10 mouse cellular contexts compared by ENCODE assay signal in the genomic region with DNA sequence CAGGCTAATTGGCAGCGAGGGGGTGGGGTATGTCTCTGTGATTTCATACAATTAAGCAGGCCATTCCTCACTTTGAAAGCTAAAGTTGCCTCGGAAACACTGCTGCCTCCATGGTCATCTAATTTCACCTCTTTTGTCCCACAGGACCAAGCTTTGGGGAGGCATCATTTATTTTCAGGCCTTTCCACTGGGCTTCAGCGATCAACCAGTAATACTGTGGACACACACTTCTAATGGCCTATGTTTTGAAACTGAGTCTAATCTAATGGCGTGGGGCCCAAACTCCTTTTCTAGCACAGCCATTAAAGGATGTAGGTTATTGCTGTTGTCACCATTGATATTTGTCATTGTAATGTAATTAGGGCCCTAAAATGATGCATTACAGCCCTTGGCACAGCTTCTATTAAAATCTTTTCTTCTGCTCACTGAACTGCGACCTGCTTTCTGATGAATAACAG. TPM values are rescaled to one million over a fixed set of nuclear protein-coding genes. Genes with fewer than 3 reads are reported as not detected.
DNase-seq lines count a peak whose midpoint lies in the region; ATAC-seq and TF ChIP-seq lines count a peak whose summit lies in the region.
"Had no signal": no experiment of that assay in that cellular context is flagged by ENCODE, and none has a peak within 500 bp of the region (broad histone marks: within the 10 kb centered on the region; RNA-seq: fewer than 3 reads in every experiment).

No protein-coding gene starts in this region.

- 0 out of 2 replicates have a peak, but pooled peaks cover 2% of the 10 kb centered on the region for H3K27me3 ChIP-seq in forebrain, embryonic 16.5 days (replicated peaks; ENCODE audit: control insufficient read depth, insufficient read depth, low read length)
- no peaks in the 10 kb centered on the region for H3K27me3 ChIP-seq in midbrain, embryonic 11.5 days (ENCODE audit: control insufficient read depth, insufficient read depth, low read length)
- no peaks in the 10 kb centered on the region for H3K27me3 ChIP-seq in intestine, postnatal 0 days (replicated peaks; ENCODE audit: control insufficient read depth, insufficient read depth, low read length)

- H3K4me1 ChIP-seq in forebrain, embryonic 16.5 days (replicated peaks; ENCODE audit: control insufficient read depth, insufficient read depth, low read length) = peaks cover 9% of the 10 kb centered on the region; the same call in 1 of the 2 replicates
- H3K4me1 ChIP-seq in midbrain, embryonic 11.5 days (ENCODE audit: control insufficient read depth, insufficient read depth, low read length) = peaks cover 23% of the 10 kb centered on the region
- H3K4me1 ChIP-seq in intestine, postnatal 0 days (replicated peaks; ENCODE audit: control insufficient read depth, insufficient read depth, low read length) = no peaks in the 10 kb centered on the region

- WGBS in forebrain, embryonic 16.5 days = 7% methylated on average over 5 of the region's 5 CpGs
- WGBS in midbrain, embryonic 11.5 days = 14% methylated on average over 5 of the region's 5 CpGs
- WGBS in intestine, postnatal 0 days = 73% methylated on average over 5 of the region's 5 CpGs

- H3K4me2 ChIP-seq in forebrain, embryonic 16.5 days (ENCODE audit: low read length) = no peak overlapping the region
- peak overlapping the region; percentile 2; the same call in 1 of the 2 replicates for H3K4me2 ChIP-seq in midbrain, embryonic 11.5 days
- H3K4me2 ChIP-seq in intestine, postnatal 0 days (replicated peaks; ENCODE audit: low read depth) = no peak overlapping the region
- H3K4me2 ChIP-seq: heart, embryonic 11.5 days had no signal

- no peak for TF ChIP-seq CTCF in intestine, postnatal 0 days (IDR thresholded peaks at IDR 0.05; ENCODE audit: low read depth)

- no peak overlapping the region for H3K9ac ChIP-seq in forebrain, embryonic 16.5 days (replicated peaks; ENCODE audit: low read depth, low read length)
- H3K9ac ChIP-seq in midbrain, embryonic 11.5 days (ENCODE audit: low read length) = no peak overlapping the region
- H3K9ac ChIP-seq in intestine, postnatal 0 days (ENCODE audit: low read depth, low read length) = no peak overlapping the region

- peak; percentile 77 for ATAC-seq in forebrain, embryonic 16.5 days
- peak; percentile 82 for ATAC-seq in midbrain, embryonic 11.5 days (ENCODE audit: low FRiP score)
- no peak for ATAC-seq in intestine, postnatal 0 days

- no peak overlapping the region for H3K27ac ChIP-seq in forebrain, embryonic 16.5 days (ENCODE audit: low read length)
- peak overlapping the region; percentile 3 for H3K27ac ChIP-seq in midbrain, embryonic 11.5 days (ENCODE audit: low read depth, low read length)
- H3K27ac ChIP-seq in intestine, postnatal 0 days (ENCODE audit: low read depth, low read length) = no peak overlapping the region

- no peaks in the 10 kb centered on the region for H3K36me3 ChIP-seq in forebrain, embryonic 16.5 days (ENCODE audit: control insufficient read depth, insufficient read depth)
- H3K36me3 ChIP-seq in midbrain, embryonic 11.5 days (ENCODE audit: control insufficient read depth, insufficient read depth, low read length) = no peaks in the 10 kb centered on the region
- H3K36me3 ChIP-seq in intestine, postnatal 0 days (ENCODE audit: control insufficient read depth, insufficient read depth) = no peaks in the 10 kb centered on the region

- no peak overlapping the region for H3K4me3 ChIP-seq in forebrain, embryonic 16.5 days (replicated peaks; ENCODE audit: low read length)
- no peak overlapping the region for H3K4me3 ChIP-seq in midbrain, embryonic 11.5 days (ENCODE audit: low read depth, low read length)
- H3K4me3 ChIP-seq in intestine, postnatal 0 days (ENCODE audit: low read depth, low read length) = no peak overlapping the region

- DNase-seq in right cerebral cortex, postnatal 10 days (ENCODE audit: low spot score in 2 of 2) = peak; percentile 25 to 34
- no peak for DNase-seq in right cerebral cortex, adult 2 months (ENCODE audit: low spot score in 2 of 2)
- peak; percentile 94 for DNase-seq in midbrain, embryonic 11.5 days (ENCODE audit: low spot score, missing footprints)
- no peak for DNase-seq in gastrocnemius, postnatal 10 days
- DNase-seq in spleen, postnatal 4 days (ENCODE audit: low spot score in 2 of 2) = no peak
- DNase-seq: right cerebral cortex, postnatal 14 days; thymus, postnatal 14 days had no signal

- H3K9me3 ChIP-seq in forebrain, embryonic 16.5 days (ENCODE audit: control insufficient read depth, low read length) = no peaks in the 10 kb centered on the region
- no peaks in the 10 kb centered on the region for H3K9me3 ChIP-seq in midbrain, embryonic 11.5 days (ENCODE audit: control insufficient read depth, low read length)
- H3K9me3 ChIP-seq in intestine, postnatal 0 days (ENCODE audit: control insufficient read depth) = no peaks in the 10 kb centered on the region

RNA-seq across cellular contexts. Expression of a gene that starts 31.3 kb away (rescaled TPM):
- 39.8 and 40.9 TPM in 2 replicates for polyA plus RNA-seq in forebrain, embryonic 16.5 days (2015; fragmentation: Nextera tagmentation; extraction: Ambion mirVana)
- polyA plus RNA-seq in midbrain, embryonic 11.5 days (2014; fragmentation: Nextera tagmentation; extraction: Ambion mirVana) = 36.5 and 38.8 TPM in 2 replicates
- 10 to 100 TPM; 20.3 to 21.1 TPM for total RNA-seq in gastrocnemius, postnatal 10 days (2021)
- polyA plus RNA-seq in intestine, postnatal 0 days (2015; fragmentation: Nextera tagmentation; extraction: Ambion mirVana) = 18.5 and 18.9 TPM in 2 replicates

Comparison
In these comparisons a context has a peak if more than half of its experiments do, and no peak if none do; other contexts are left out.
1. DNase-seq: peak in right cerebral cortex, postnatal 10 days (2 of 2) and midbrain, embryonic 11.5 days (single experiment); none in right cerebral cortex, adult 2 months (0 of 2), gastrocnemius, postnatal 10 days (single experiment) and spleen, postnatal 4 days (0 of 2).